Mouse (Mus musculus) embryonic fibroblast, embryonic 13.5 days (primary cell): ENCODE results near the gene Cnksr2.

ENCODE experiments used
- CTCF ChIP-seq: IDR thresholded peaks from 2 replicates; pipeline ENCODE4 v1.5.1; 2011; ENCODE audit warnings: mild to moderate bottlenecking, control low read depth, low read length, moderate library complexity, borderline replicate concordance; ENCODE audit not compliant: insufficient read depth
- POLR2A ChIP-seq: IDR thresholded peaks from 2 replicates; pipeline ENCODE4 v1.6.1; 2011; ENCODE audit warnings: low read depth, mild to moderate bottlenecking, control low read depth, low read length, moderate library complexity

GRCm38 (mm10) chrX:157829983-157830382 is 213.1 kb downstream of the Cnksr2 start:
- TF ChIP-seq CTCF (no peak), POLR2A (no peak)
